Mouse (Mus musculus): Measurements from ENCODE around the gene Gm1113.

Gm1113 gene

GRCm38 (mm10) chr9:35502361-35503000 lies 15.6 kb downstream of the Gm1113 start:
- TF ChIP-seq GATA4 (IDR thresholded peaks at IDR 0.05; ENCODE audit: insufficient replicate concordance, low read length) = no peak

GRCm38 (mm10) chr9:35499946-35500345 lies 18.1 kb downstream of the Gm1113 start:
- no peak for TF ChIP-seq GATA4 (IDR thresholded peaks at IDR 0.05; ENCODE audit: insufficient replicate concordance, low read length)

GRCm38 (mm10) chr9:35495471-35495870 lies 22.6 kb downstream of the Gm1113 start:
- no peak for TF ChIP-seq GATA4 (IDR thresholded peaks at IDR 0.05; ENCODE audit: insufficient replicate concordance, low read length)

GRCm38 (mm10) chr9:35494937-35495336 lies 23.1 kb downstream of the Gm1113 start:
- no peak for TF ChIP-seq GATA4 (IDR thresholded peaks at IDR 0.05; ENCODE audit: insufficient replicate concordance, low read length)

GRCm38 (mm10) chr9:35493733-35494092 lies 24.4 kb downstream of the Gm1113 start:
- no peak for TF ChIP-seq GATA4 (IDR thresholded peaks at IDR 0.05; ENCODE audit: insufficient replicate concordance, low read length)

- TF ChIP-seq GATA4 (IDR thresholded peaks at IDR 0.05; ENCODE audit: insufficient replicate concordance, low read length) = no peak
These were observed 24.9 kb downstream of the Gm1113 start for GRCm38 (mm10) chr9:35493033-35493732.

DNA sequence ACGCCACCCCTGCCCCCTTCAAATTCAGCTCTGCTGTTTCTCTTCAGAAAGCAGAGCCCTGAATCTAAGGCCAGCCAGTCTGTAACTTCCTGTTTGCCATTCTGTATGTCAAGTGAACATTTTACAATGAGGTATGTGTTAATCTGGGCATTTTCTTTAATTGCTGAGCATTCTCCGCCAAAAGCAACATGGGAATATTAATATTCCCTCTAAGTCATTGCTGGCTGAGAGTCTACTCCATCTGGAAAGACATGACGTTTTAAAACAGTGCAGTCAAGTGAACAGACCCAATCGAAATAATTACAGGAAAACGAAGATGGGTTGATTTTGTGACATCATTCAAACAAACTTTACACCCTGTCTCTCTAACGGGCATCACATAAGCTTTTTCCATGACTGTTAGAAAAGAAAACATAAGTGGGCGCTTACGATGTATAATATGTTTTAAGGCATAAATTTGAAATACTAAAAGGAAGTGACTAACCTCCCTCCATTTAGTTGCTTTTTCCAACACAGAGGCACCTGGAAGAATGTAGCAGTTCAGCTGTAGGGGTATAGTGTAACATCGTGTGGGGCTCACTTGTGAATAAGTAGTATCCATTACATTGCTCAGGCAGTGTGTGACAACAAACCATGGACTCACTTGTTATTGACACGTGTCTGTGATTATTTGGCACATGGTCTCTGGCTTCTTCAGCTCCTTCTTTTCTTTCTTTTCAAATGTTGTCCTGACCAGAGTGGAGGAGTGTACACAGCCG lies 26.8 kb downstream of the Gm1113 start:
- TF ChIP-seq GATA4 (IDR thresholded peaks at IDR 0.05; ENCODE audit: insufficient replicate concordance, low read length) = no peak

- no peak for TF ChIP-seq GATA4 (IDR thresholded peaks at IDR 0.05; ENCODE audit: insufficient replicate concordance, low read length)
These were observed 29.6 kb downstream of the Gm1113 start for GRCm38 (mm10) chr9:35488496-35488895.

DNA sequence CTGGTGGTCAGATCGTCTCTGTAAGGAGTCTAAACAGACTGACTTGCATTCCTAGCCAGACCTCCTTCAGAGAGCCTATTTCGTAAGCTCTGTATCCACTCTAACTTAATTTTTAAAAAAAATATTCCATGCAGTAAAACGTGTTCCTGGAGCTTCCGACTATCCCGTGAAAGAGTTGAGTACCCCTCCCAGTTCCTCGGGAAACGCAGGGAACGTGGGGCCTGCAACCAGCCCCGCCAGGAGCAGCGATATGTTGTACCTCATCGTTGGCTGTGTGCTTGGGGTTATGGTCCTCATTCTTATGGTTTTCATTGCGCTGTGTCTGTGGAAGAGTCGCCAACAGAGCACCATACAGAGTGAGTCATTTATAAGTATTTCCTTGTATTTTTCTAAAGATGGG lies 31.5 kb downstream of the Gm1113 start:
- TF ChIP-seq GATA4 (IDR thresholded peaks at IDR 0.05; ENCODE audit: insufficient replicate concordance, low read length) = no peak

DNA sequence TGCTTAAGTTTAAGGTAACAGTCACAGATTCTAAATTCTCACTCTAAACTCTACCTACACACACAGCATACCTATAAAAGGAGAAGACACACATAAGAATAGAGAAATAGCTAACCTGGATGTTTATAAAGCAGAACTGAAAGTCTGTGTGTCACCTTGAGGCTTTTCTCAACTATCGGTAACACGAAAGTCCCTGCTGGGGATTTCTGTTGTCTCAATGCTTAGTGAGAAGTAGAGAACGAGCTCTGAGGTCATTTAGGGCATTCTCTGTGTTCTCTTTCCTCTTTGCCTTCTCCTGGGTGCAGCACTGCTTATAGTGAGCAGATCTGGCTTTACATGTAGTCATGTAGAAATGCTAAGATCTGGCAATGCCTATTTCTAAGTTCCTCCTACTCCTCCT lies 34.1 kb downstream of the Gm1113 start:
- TF ChIP-seq GATA4 (IDR thresholded peaks at IDR 0.05; ENCODE audit: insufficient replicate concordance, low read length) = no peak

DNA sequence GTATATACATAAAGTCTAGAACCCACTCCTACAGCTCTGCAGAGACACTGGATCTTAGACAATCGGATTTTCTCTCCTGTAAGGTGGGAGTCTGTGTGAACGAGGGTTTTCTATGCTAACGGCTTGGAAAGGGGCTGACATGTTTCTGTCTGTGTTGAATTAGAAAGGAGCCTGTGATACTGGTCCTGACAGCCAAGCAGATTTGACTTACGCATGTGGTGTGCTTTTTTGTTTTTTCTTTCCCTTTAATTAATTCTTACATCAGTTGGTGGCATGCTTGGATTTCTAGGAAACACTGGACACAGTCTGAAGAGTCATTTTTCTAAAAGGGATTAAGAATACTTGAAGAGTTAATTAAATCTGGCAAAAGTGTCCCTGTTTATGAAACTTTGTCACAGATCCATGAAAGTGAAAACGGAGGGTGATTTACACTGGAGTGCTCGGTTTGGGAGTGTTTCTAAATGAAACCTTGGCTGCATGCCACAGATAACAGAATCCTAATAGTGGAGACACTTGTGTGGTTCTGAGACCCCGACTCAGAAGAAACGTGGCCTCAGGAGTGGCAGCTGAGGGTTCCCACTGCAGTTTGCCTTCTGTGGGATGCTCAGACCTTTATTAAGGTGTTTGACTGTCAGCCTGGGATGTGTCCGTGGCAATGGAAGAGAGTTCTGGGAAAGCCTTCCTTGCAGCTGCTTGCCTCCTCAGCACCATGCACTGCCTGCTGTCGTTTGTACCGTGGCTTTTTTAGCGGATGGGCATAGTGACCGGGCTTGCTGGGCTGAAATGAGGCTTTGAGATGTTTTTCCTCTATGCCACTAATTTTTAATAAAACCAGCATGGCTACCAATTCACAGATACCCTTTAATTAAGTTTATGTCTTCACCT lies 35.8 kb downstream of the Gm1113 start:
- TF ChIP-seq GATA4 (IDR thresholded peaks at IDR 0.05; ENCODE audit: insufficient replicate concordance, low read length) = no peak

DNA sequence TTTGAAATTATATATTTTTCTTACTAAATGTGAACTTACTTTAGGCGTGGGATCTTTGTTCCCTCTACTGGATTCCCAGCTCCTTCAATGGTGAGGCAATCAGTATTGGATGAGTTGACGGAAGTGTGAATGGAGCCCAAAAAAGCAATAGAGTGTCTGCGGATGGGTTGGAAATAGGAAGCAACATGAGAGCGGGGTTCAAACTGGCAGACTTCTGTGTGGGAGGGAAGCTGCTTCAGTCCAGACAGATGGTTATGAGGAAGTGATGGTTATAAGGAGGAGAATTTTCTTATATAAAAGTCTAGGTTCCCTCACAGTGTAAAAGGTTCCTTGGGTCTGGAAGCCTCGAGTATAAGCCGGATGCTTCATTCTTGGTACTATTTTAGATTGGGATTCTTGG lies 38.6 kb downstream of the Gm1113 start:
- TF ChIP-seq GATA4 (IDR thresholded peaks at IDR 0.05; ENCODE audit: insufficient replicate concordance, low read length) = no peak

- TF ChIP-seq GATA4 (IDR thresholded peaks at IDR 0.05; ENCODE audit: insufficient replicate concordance, low read length) = no peak
These were observed 42.7 kb downstream of the Gm1113 start for GRCm38 (mm10) chr9:35475394-35475793.

- no peak for TF ChIP-seq GATA4 (IDR thresholded peaks at IDR 0.05; ENCODE audit: insufficient replicate concordance, low read length)
These were observed 43.9 kb downstream of the Gm1113 start for GRCm38 (mm10) chr9:35474104-35474724.

- TF ChIP-seq GATA4 (IDR thresholded peaks at IDR 0.05; ENCODE audit: insufficient replicate concordance, low read length) = no peak
These were observed 49.2 kb downstream of the Gm1113 start for GRCm38 (mm10) chr9:35468913-35469312.
